12 mouse cellular contexts compared by ENCODE assay signal in genomic region chr6:91750976-91751375, GRCm38 (mm10).
DNase-seq lines count a peak whose midpoint lies in the region; ATAC-seq lines count a peak whose summit lies in the region.
"Had no signal": no experiment of that assay in that cellular context is flagged by ENCODE, and none has a peak within 500 bp of the region (broad histone marks: within the 10 kb centered on the region; RNA-seq: fewer than 3 reads in every experiment).

No protein-coding gene starts in this region.

- DNase-seq in embryonic facial prominence, embryonic 11.5 days (ENCODE audit: low spot score), result no peak
- no peak for DNase-seq in embryonic facial prominence, embryonic 10.5 days (ENCODE audit: low spot score)
- DNase-seq in left cerebral cortex, postnatal 14 days (ENCODE audit: low spot score in 2 of 2), result peak; percentile 52 to 57
- no peak for DNase-seq in left cerebral cortex, postnatal 10 days (ENCODE audit: extremely low spot score in 1 of 2, low spot score in 2 of 2)
- DNase-seq in ZHBTc4 (ENCODE audit: low read depth, low spot score), result peak; percentile 59
- no peak for DNase-seq in yolk sac, embryonic 10.5 days (ENCODE audit: low spot score)
- no peak for DNase-seq in adrenal gland, adult 8-10 months
- DNase-seq: heart, postnatal 36 days had no signal

- no peak overlapping the region for H3K27ac ChIP-seq in embryonic facial prominence, embryonic 11.5 days (replicated peaks; ENCODE audit: low read depth, low read length)
- no peak overlapping the region for H3K27ac ChIP-seq in embryonic facial prominence, embryonic 10.5 days (replicated peaks)
- H3K27ac ChIP-seq: embryonic facial prominence, embryonic 15.5 days; liver, embryonic 15.5 days; neural tube, embryonic 15.5 days had no signal

- ATAC-seq in embryonic facial prominence, embryonic 11.5 days (replicated peaks; ENCODE audit: insufficient number of reproducible peaks, low FRiP score, low TSS enrichment, low read depth), result peak; percentile 45; the same call in 1 of the 2 replicates
- peak; percentile 65; the same call in 1 of the 2 replicates for ATAC-seq in megakaryocyte progenitor cell, adult 5-6 weeks (replicated peaks; ENCODE audit: poor library complexity)

- H3K9ac ChIP-seq in embryonic facial prominence, embryonic 11.5 days (replicated peaks; ENCODE audit: low read length), result no peak overlapping the region
- H3K9ac ChIP-seq: embryonic facial prominence, embryonic 15.5 days; liver, embryonic 15.5 days; neural tube, embryonic 15.5 days had no signal

- no peaks in the 10 kb centered on the region for H3K27me3 ChIP-seq in embryonic facial prominence, embryonic 11.5 days (ENCODE audit: control insufficient read depth, insufficient read depth, low read length)
- H3K27me3 ChIP-seq in embryonic facial prominence, embryonic 10.5 days (replicated peaks; ENCODE audit: low read depth, poor library complexity, severe bottlenecking), result no peaks in the 10 kb centered on the region
- H3K27me3 ChIP-seq: embryonic facial prominence, embryonic 15.5 days; liver, embryonic 15.5 days; neural tube, embryonic 15.5 days had no signal

- 68% methylated on average over 3 of the region's 3 CpGs for WGBS in embryonic facial prominence, embryonic 11.5 days
- 73% methylated on average over 3 of the region's 3 CpGs for whole genome bisulfite sequencing in embryonic facial prominence, embryonic 10.5 days

- no peak overlapping the region for H3K4me2 ChIP-seq in embryonic facial prominence, embryonic 11.5 days (ENCODE audit: low read depth, low read length)
- H3K4me2 ChIP-seq: embryonic facial prominence, embryonic 15.5 days; liver, embryonic 15.5 days; neural tube, embryonic 15.5 days had no signal

- H3K9me3 ChIP-seq in embryonic facial prominence, embryonic 11.5 days (replicated peaks; ENCODE audit: control insufficient read depth, low read length), result no peaks in the 10 kb centered on the region
- H3K9me3 ChIP-seq in embryonic facial prominence, embryonic 10.5 days, result 0 out of 2 replicates have a peak, but pooled peaks cover 4% of the 10 kb centered on the region
- H3K9me3 ChIP-seq: embryonic facial prominence, embryonic 15.5 days; liver, embryonic 15.5 days; neural tube, embryonic 15.5 days had no signal

- intact Hi-C loops in left cerebral cortex, postnatal 14 days (cut with DNase I), result no loop called here
- intact Hi-C loops in left cerebral cortex, postnatal 10 days (cut with DNase I), result no loop called here

- H3K4me1 ChIP-seq in embryonic facial prominence, embryonic 11.5 days (ENCODE audit: control insufficient read depth, insufficient read depth, low read length), result no peaks in the 10 kb centered on the region
- H3K4me1 ChIP-seq in embryonic facial prominence, embryonic 10.5 days, result peaks cover 16% of the 10 kb centered on the region
- H3K4me1 ChIP-seq: liver, embryonic 15.5 days had no signal

- no peak overlapping the region for H3K4me3 ChIP-seq in embryonic facial prominence, embryonic 11.5 days (ENCODE audit: low read depth, low read length)
- no peak overlapping the region for H3K4me3 ChIP-seq in embryonic facial prominence, embryonic 10.5 days
- H3K4me3 ChIP-seq: embryonic facial prominence, embryonic 15.5 days; liver, embryonic 15.5 days; neural tube, embryonic 15.5 days had no signal

- no peaks in the 10 kb centered on the region; the same call in none of the 2 replicates for H3K36me3 ChIP-seq in embryonic facial prominence, embryonic 11.5 days (replicated peaks; ENCODE audit: control insufficient read depth, insufficient read depth, low read depth, low read length)
- peaks cover 96% of the 10 kb centered on the region for H3K36me3 ChIP-seq in embryonic facial prominence, embryonic 10.5 days (replicated peaks)

Comparison
In these comparisons a context has a peak if more than half of its experiments do, and no peak if none do; other contexts are left out.
1. DNase-seq: peak in left cerebral cortex, postnatal 14 days (2 of 2) and ZHBTc4 (single experiment); none in embryonic facial prominence, embryonic 11.5 days (single experiment), embryonic facial prominence, embryonic 10.5 days (single experiment), left cerebral cortex, postnatal 10 days (0 of 2), yolk sac, embryonic 10.5 days (single experiment) and adrenal gland, adult 8-10 months (single experiment).